Mouse (Mus musculus): Measurements from ENCODE around the gene Cyth1. TPM values are rescaled to one million over a fixed set of nuclear protein-coding genes. Genes with fewer than 3 reads are reported as not detected.

Cyth1 gene
- 22.3 and 30.7 TPM in 2 replicates for polyA plus RNA-seq (2015; fragmentation: Nextera tagmentation; extraction: Ambion mirVana)

GRCm38 (mm10) chr11:118248150-118249011, at the start of gene Cyth1:
Cyth1 (minus strand) TSS chr11:118248592.
- Histone ChIP-seq H3K27ac (peak within 1 kb of the TSS; percentile 63), H3K4me3 (replicated peaks) (peak within 1 kb of the TSS; percentile 84), H3K27me3 (no peaks in the 10 kb centered on the region), H3K36me3 (no peaks in the 10 kb centered on the region), H3K4me1 (replicated peaks) (peaks cover 22% of the 10 kb centered on the region), H3K4me2 (replicated peaks) (peak within 1 kb of the TSS; percentile 95), H3K9me3 (no peaks in the 10 kb centered on the region), H3K9ac (replicated peaks) (peak within 1 kb of the TSS; percentile 91)
- WGBS = under 1% methylated on average over 85 of the region's 86 CpGs
- ATAC-seq = peak; percentile 94

GRCm38 (mm10) chr11:118297967-118298366, 49.6 kb upstream of the Cyth1 start:
- Histone ChIP-seq H3K4me1 (replicated peaks) (peaks cover 5% of the 10 kb centered on the region; the same call in 1 of the 2 replicates), H3K27ac (no peak overlapping the region), H3K9ac (replicated peaks) (no peak overlapping the region), H3K4me2 (replicated peaks) (no peak overlapping the region), H3K9me3 (no peaks in the 10 kb centered on the region), H3K4me3 (replicated peaks) (no peak overlapping the region), H3K36me3 (peaks cover 9% of the 10 kb centered on the region; the same call in 1 of the 2 replicates), H3K27me3 (no peaks in the 10 kb centered on the region)
- no peak for ATAC-seq
- 87% methylated on average over 3 of the region's 3 CpGs for WGBS

GRCm38 (mm10) chr11:118295026-118295425, 46.6 kb upstream of the Cyth1 start:
- Histone ChIP-seq H3K9ac (replicated peaks) (no peak overlapping the region), H3K4me1 (replicated peaks) (peaks cover 10% of the 10 kb centered on the region), H3K27ac (no peak overlapping the region), H3K27me3 (no peaks in the 10 kb centered on the region), H3K4me3 (replicated peaks) (no peak overlapping the region), H3K4me2 (replicated peaks) (no peak overlapping the region), H3K9me3 (no peaks in the 10 kb centered on the region), H3K36me3 (no peaks in the 10 kb centered on the region)
- WGBS = 56% methylated on average over 2 of the region's 2 CpGs
- no peak for ATAC-seq

- Histone ChIP-seq H3K4me1 (replicated peaks) (peaks cover 26% of the 10 kb centered on the region), H3K4me3 (replicated peaks) (no peak overlapping the region), H3K9me3 (no peaks in the 10 kb centered on the region), H3K27me3 (no peaks in the 10 kb centered on the region), H3K4me2 (replicated peaks) (no peak overlapping the region), H3K27ac (no peak overlapping the region), H3K36me3 (peaks cover under 1% of the 10 kb centered on the region; the same call in 1 of the 2 replicates), H3K9ac (replicated peaks) (no peak overlapping the region)
- WGBS = 54% methylated on average over 6 of the region's 6 CpGs
- ATAC-seq = no peak
Observed at GRCm38 (mm10) chr11:118292671-118293070, 44.3 kb upstream of the Cyth1 start.

- H3K27me3 ChIP-seq = no peaks in the 10 kb centered on the region
- peaks cover 26% of the 10 kb centered on the region for H3K4me1 ChIP-seq (replicated peaks)
- H3K27ac ChIP-seq = peak within 1 kb of the TSS; percentile 89
- H3K36me3 ChIP-seq = peaks cover 25% of the 10 kb centered on the region
- H3K4me2 ChIP-seq (replicated peaks) = peak within 1 kb of the TSS; percentile 95
- WGBS = 1% methylated on average over 68 of the region's 68 CpGs
- peak within 1 kb of the TSS; percentile 85 for H3K4me3 ChIP-seq (replicated peaks)
- H3K9ac ChIP-seq (replicated peaks) = peak within 1 kb of the TSS; percentile 92
- H3K9me3 ChIP-seq = no peaks in the 10 kb centered on the region
- peak; percentile 99 for ATAC-seq
Observed at GRCm38 (mm10) chr11:118289999-118290889, 41.9 kb upstream of the Cyth1 start, which contains the start of gene Usp36. Usp36 (minus strand) TSS chr11:118290244.

- Histone ChIP-seq H3K9ac (replicated peaks) (peak overlapping the region; percentile 92), H3K4me2 (replicated peaks) (peak overlapping the region; percentile 95), H3K4me3 (replicated peaks) (peak overlapping the region; percentile 85), H3K36me3 (peaks cover 32% of the 10 kb centered on the region), H3K4me1 (replicated peaks) (peaks cover 23% of the 10 kb centered on the region), H3K27me3 (no peaks in the 10 kb centered on the region), H3K9me3 (no peaks in the 10 kb centered on the region), H3K27ac (peak overlapping the region; percentile 78)
- under 1% methylated on average over 22 of the region's 22 CpGs for WGBS
- peak; percentile 25 for ATAC-seq
Observed at GRCm38 (mm10) chr11:118289562-118289961, 41.2 kb upstream of the Cyth1 start.

GRCm38 (mm10) chr11:118289037-118289511, 40.7 kb upstream of the Cyth1 start:
- no peak for ATAC-seq
- 1% methylated on average over 16 of the region's 16 CpGs for WGBS
- H3K4me1 ChIP-seq (replicated peaks) = peaks cover 23% of the 10 kb centered on the region
- H3K4me2 ChIP-seq (replicated peaks) = peak overlapping the region; percentile 95
- H3K27ac ChIP-seq = peak overlapping the region; percentile 26; the same call in 1 of the 2 replicates
- H3K9ac ChIP-seq (replicated peaks) = peak overlapping the region; percentile 92
- no peaks in the 10 kb centered on the region for H3K9me3 ChIP-seq
- H3K4me3 ChIP-seq (replicated peaks) = peak overlapping the region; percentile 85
- peaks cover 37% of the 10 kb centered on the region for H3K36me3 ChIP-seq
- H3K27me3 ChIP-seq = no peaks in the 10 kb centered on the region

- Histone ChIP-seq H3K27me3 (no peaks in the 10 kb centered on the region), H3K4me1 (replicated peaks) (peaks cover 23% of the 10 kb centered on the region), H3K36me3 (peaks cover 52% of the 10 kb centered on the region), H3K9ac (replicated peaks) (no peak overlapping the region), H3K27ac (no peak overlapping the region), H3K4me3 (replicated peaks) (no peak overlapping the region), H3K4me2 (replicated peaks) (no peak overlapping the region), H3K9me3 (no peaks in the 10 kb centered on the region)
- no peak for ATAC-seq
- WGBS = 93% methylated on average over 9 of the region's 9 CpGs
Observed at GRCm38 (mm10) chr11:118287573-118287972, 39.2 kb upstream of the Cyth1 start.

- H3K27me3 ChIP-seq = no peaks in the 10 kb centered on the region
- H3K4me2 ChIP-seq (replicated peaks) = no peak overlapping the region
- WGBS = 97% methylated on average over 9 of the region's 9 CpGs
- no peak for ATAC-seq
- no peak overlapping the region for H3K27ac ChIP-seq
- H3K4me1 ChIP-seq (replicated peaks) = peaks cover 23% of the 10 kb centered on the region
- H3K9ac ChIP-seq (replicated peaks) = no peak overlapping the region
- peaks cover 63% of the 10 kb centered on the region for H3K36me3 ChIP-seq
- H3K9me3 ChIP-seq = no peaks in the 10 kb centered on the region
- H3K4me3 ChIP-seq (replicated peaks) = no peak overlapping the region
Observed at GRCm38 (mm10) chr11:118286434-118286833, 38.0 kb upstream of the Cyth1 start.

- ATAC-seq = no peak
- peaks cover 69% of the 10 kb centered on the region for H3K36me3 ChIP-seq
- H3K9me3 ChIP-seq = no peaks in the 10 kb centered on the region
Observed at GRCm38 (mm10) chr11:118285791-118286190, 37.4 kb upstream of the Cyth1 start.

GRCm38 (mm10) chr11:118280218-118280617, 31.8 kb upstream of the Cyth1 start:
- no peaks in the 10 kb centered on the region for H3K9me3 ChIP-seq

More at GRCm38 (mm10) chr11:118285791-118286190, 37.4 kb upstream of the Cyth1 start:
- no peak overlapping the region for H3K27ac ChIP-seq
- no peak overlapping the region for H3K4me3 ChIP-seq (replicated peaks)
- no peak overlapping the region for H3K9ac ChIP-seq (replicated peaks)
- no peaks in the 10 kb centered on the region for H3K27me3 ChIP-seq
- 92% methylated on average over 13 of the region's 13 CpGs for WGBS
- H3K4me1 ChIP-seq (replicated peaks) = peaks cover 22% of the 10 kb centered on the region
- H3K4me2 ChIP-seq (replicated peaks) = no peak overlapping the region

More at GRCm38 (mm10) chr11:118280218-118280617, 31.8 kb upstream of the Cyth1 start:
- no peak overlapping the region for H3K9ac ChIP-seq (replicated peaks)
- no peak overlapping the region for H3K27ac ChIP-seq
- no peaks in the 10 kb centered on the region for H3K4me1 ChIP-seq (replicated peaks)
- H3K27me3 ChIP-seq = no peaks in the 10 kb centered on the region
- 90% methylated on average over 3 of the region's 3 CpGs for WGBS
- peaks cover 99% of the 10 kb centered on the region for H3K36me3 ChIP-seq
- no peak overlapping the region for H3K4me2 ChIP-seq (replicated peaks)
- no peak for ATAC-seq
- H3K4me3 ChIP-seq (replicated peaks) = no peak overlapping the region

All from midbrain, embryonic 13.5 days (tissue).